Mouse (Mus musculus): ENCODE measurements at regions not wholly inside any gene's neighbourhood (a gene's known extent, or its start where the extent isn't known, plus 50 kb on each side); places are given as distances from the start of the nearest gene placed in this dataset.

DNA sequence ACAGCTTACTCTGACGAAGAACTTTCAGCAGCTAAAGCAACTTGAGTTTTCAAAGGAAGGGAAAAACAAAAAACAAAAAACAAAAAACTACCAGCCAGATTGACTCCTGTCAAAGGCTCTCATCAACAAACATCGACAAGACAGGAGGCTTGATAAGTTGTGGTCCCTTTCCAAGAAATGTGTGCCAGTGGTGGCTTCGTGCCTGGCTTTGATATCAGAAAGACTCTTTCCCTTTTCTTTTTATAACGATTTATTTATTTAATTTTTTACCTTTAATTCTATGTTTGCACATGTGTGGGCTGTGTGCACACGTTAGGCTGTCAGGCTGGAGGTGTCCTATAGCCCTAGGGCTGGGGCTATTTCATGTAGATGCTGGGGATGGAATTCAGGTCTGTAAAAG is 60.4 kb downstream of the Dact1 start:
- no peak for DNase-seq (ENCODE audit: low spot score)

DNA sequence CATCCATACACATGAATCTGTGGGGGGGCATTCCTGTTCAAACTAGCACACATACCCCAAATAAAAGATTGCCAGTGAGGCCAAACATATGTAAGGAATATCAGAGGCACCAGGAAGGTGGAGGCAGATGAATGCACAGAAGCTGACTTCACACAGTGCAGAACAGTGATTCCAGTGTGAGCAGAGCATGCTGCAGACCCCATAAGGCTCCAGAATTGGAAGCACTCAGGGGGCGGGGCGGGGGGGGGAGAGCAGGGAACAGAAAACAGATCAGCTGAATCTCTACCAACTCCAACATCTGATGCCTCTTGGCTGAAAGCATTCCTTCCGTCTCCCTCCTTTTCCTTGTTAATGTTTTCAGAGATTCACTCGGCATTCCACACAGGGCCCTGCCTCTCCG is 62.3 kb downstream of the Dact1 start:
- no peak for DNase-seq (ENCODE audit: low spot score)

DNA sequence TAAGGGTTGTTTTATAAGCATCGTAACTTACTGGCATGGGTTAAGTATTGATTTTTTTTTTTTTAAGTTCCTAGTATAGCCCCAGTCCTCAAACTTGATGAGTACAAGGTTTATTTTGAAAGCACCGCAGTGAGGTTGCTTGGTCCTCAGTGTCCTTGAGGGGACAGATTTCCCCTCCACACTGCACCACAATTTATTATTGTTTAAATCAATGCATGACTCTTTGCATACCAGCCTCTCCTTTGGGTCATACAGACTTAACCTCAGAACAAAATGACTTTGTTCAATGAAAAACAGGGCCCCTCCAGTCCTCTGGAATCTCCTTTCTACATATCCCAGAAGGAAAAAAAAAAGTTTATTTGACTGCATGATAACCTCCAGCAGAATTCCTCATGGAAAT is 63.9 kb downstream of the Dact1 start:
- no peak for DNase-seq (ENCODE audit: low spot score)

DNA sequence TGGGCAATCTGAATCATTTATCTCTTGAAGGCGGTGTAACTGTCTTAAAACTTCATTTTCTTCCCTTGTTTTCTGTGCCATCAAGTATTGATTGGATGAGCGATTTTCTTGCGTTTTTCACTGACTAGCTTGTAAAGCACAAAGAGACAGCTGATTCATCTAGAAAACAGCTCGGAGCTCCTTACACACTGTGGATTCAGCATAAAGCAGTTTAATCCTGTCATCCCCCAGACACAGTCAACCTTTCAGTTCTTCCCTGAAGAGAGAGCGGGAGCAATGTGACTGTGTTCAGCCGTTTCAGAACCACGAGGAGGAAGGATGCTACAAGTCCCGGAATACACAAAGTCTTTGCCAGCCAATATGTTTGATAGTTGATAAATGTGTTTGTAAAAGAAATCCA is 66.8 kb downstream of the Dact1 start:
- DNase-seq (ENCODE audit: low spot score): no peak

DNA sequence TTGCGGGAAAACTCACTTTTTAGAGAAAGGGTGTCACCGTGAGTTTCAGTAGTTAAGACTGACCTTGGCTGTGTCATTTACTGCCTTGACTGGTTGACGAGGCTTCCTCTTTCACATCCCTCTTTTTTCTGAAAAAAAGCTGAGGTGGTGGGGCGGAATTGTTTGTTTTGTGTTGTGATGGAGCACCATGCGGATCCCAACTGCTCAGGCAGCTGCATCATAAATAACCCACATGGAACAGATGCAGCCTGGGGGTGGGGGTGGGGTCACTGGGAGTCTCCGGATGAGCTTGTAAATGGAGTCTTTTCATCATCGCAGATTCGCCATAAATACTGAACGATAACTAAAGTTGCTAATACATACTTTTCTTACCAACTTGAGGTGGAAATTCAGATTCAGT is 67.3 kb downstream of the Dact1 start:
- no peak for DNase-seq (ENCODE audit: low spot score)

DNA sequence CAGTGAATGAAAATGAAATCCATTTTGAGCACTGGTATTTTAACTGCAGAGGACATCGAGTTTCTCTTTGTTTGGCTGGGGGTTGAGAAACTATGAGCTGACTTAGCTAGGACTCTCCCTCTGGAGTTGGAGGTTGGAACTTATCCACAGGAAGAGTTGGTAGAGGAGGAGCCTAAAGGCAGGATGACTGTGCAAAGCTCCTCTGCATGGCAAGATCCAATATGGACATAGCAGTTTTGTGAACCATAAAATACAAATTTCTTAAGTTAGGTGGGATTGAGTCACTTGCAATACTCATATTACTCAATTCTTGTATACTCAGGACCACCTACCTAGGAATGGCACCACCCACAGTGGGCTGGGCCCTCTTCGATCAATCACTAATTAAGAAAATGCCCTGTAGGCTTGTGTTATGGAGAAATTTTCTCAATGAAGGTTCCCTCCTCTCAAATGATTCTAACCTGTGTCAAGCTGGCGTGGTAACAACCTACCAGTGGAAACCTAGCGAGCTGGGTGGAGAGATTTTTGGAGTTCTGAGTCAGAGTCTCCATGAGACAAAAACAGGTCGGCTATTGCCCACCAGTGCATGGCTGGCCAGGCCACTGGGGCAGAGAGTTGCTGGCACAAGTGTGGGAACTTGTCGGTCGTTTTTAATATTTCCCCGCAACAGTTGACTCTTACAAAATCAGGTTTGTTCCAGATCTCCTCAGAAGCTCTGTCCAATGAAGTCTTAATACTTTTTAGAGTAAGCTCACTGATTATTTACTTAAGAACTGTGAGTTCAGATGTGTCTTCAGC is 70.1 kb downstream of the Dact1 start:
- no peak for DNase-seq (ENCODE audit: low spot score)

DNA sequence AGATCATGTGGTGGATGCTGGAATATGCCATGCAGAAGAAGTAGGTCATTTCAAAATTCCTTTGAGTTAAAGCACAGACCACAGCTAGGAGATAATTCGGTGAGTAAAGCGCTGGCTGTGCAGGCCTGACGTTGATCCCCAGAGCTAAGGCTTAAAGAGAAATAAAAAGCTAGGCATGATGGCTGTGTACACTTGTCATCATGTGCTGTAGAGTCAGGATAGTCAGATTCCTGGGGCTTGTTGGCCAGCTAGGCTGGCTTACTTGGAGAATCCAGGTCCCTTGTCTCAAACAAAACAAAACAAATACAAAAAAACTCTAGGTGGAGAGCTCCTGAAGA is 70.7 kb downstream of the Dact1 start:
- no peak for DNase-seq (ENCODE audit: low spot score)

DNA sequence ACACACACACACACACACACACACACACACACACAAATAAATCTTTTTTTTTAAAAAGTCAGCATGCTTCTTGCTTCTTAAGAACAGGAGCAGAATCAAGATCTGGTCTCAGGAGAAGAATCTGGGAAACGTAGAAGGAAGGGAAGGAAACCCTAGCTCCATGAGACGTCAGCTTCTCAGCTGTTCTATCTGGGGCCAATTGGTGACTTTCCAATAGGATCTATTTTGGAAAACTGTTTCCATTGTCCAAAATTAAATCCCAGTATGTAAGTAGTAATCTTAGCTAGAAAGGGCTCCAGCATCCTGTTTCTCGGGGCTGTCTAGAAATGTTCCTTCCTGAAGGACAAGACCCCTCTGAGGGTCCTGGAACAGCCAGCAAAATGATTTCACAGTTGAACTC is 76.6 kb downstream of the Dact1 start:
- DNase-seq (ENCODE audit: low spot score): no peak

DNA sequence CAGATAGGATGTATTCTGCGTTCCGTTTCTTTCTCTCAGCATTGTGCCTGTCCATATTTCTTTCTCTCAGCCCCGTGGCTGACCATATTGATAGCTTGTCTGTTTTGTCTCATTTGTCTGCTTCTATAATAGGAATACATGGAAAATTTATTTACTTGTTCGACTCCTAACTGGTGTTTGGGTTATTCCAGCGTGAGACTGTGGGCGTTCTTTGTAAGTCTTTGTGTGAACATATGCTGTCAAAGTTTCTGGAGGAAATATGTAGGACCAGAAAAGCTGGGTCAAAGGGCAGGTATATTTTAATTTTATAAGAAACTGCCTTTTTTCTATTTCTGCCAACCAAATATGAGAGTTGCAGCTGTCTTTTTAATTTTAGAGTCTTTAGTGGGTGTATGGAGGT is 81.8 kb downstream of the Dact1 start:
- DNase-seq (ENCODE audit: low spot score): no peak

DNA sequence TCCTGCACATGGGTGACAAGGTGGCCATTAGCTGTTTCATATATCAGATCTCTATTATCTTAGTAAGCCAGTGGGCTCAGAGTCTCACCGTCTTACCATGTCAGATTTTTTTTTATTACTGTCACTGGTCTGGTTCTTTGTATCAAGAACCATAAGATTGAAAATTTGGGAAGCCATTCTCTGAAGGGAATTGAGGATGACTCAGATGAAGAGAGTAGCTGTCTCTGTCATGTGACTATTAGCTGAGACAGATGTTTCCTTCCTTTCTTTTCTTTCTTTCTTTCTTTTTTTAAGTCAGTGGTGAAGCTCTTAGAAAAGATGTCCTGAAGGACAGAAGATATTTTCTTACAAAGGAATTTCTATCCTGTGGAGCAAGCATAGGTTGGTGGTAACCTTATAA is 84.1 kb downstream of the Dact1 start:
- no peak for DNase-seq (ENCODE audit: low spot score)

DNA sequence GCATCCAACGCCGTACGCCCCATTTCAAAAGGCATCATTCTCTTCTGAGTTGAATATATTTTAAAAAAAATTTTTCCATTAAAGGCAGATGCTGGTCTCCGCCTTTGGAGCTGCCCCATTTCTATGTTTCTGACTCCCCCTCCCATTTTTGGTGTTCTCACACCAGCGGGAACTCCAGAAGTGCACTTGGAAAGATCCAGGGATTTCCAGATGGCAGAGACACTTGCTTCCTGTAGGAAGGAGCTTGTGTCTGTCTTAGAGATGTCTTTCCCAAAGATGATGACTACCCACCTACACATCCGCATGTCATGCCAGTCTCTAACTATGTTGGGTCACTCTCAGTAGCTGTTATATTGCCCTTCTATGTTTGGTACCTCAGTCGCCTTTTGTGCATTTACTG is 87.8 kb downstream of the Dact1 start:
- no peak for DNase-seq (ENCODE audit: low spot score)

DNA sequence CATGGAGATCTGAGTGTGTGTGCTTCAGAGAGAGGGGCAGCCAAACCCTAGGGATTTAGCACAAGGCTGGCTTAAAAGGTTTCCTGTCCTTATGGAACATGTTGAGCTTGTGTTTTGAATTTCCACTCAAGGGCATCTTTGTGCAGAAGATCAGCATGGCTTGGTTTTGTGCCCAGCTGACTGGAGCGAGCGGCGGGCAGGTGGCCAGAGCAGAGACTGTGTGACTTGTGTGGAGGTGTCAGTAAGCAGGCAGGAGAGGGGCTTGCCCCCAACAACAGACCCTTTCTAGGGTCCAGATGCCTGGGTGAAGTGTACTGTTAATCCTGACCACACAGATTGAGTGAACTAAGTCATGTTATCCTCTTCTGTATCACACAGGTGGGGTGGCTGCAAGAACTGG is 89.0 kb downstream of the Dact1 start:
- DNase-seq (ENCODE audit: low spot score): no peak

DNA sequence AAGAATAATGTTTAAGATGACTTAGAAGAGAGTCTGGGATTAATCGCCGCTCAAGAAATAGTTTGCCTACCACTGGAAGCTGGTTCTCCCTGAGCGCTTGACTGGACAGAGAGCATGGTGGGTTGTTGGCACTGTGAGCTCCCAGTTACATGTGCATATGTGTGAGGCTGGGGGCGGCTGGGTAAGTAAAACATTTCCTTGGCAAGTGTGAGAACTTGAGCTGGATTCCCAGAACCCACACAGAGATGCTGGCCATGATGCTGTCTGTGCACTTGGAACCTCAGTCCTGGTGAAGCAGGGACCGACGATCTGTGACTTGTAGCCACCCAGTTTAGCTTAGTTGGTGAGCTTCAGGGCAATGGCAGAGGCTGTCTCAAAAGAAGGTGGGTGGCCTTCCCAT is 90.5 kb downstream of the Dact1 start:
- DNase-seq (ENCODE audit: low spot score): no peak

DNA sequence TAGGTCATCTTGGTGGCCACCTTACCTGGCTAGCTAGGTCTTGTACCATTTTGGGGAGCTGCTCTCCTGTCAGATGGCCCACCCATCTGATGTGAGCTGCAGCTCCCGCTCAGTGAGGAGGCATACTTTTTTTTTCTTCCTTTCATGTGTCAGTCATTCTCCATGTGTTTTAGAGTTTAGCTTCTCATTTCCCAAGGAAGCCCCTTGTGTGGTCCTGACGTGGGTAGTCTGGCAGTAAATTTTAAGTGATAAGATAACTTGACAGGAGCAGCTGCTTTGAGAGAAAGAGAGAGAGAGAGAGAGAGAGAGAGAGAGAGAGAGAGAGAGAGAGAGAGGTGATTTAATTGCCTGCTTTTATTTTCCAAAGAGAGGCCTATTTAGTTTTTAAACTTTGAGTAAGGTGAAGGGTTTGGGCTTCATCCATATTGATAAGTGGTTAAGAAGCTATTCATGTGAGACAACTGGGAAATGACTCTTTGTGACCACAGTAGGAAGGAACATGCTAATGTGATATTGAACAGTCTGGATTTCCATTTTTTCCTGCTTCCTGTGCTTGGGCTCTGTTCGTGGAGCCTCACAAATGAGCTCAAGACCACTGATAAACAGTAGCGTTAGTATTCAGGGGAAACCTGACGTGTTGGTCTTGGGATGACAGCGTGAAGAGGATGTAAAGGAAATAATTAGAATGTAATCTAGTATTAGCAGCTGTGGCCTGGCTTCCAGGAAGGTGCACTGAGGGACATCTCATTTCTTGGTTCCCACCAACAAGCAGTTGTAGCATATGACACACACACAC is 92.1 kb downstream of the Dact1 start:
- DNase-seq (ENCODE audit: low spot score): no peak

DNA sequence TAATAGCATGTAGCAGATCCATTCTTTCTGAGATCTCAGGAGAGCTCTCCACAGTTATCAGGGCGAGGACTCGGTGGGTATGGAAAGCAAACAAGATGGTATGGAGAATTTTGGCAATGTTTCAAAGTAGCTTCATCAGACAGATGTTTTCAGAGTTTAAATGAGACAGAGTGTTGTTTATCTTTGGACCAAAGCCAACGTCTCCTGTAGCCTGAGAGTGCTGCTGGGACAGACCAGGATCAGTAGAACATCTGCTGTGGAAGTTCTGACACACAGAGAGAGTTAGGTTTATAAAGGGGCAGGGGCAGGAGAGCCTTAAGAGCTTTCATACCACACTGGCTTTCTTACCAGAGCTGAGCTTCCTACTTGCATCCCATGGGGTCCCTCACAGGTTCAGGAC is 97.6 kb downstream of the Dact1 start:
- DNase-seq (ENCODE audit: low spot score): no peak

DNA sequence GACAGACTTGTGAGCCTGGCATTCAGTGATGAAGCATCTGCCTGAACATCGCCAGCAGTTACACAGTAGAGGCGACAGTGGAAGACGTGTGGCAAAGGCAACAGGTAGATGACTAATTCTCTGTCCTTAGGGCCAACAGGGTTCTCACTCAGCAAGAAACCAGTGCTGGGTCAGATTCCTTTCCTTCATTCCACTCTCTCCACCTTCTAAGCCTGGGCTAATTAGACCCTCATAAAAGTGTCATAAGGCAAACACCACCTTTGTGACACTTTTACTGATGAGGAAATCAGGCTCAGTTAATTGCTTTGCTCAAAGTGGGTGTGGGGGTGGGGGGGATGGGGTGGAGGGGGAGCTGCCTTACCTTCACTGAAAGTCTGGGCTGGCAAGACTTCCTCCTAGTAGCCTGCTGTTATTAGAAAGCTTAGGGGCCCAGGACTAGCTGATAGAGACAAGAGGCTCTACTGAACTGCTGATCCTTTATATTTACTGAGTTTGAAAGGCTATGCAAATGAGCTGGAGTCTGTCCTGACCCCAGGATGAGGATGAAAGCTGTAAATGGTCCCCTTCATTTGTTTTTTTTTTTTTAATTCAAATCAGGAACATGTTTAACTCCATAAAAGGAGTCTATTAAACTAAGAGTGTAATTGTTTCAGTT is 98.8 kb downstream of the Dact1 start:
- DNase-seq (ENCODE audit: low spot score): no peak

DNA sequence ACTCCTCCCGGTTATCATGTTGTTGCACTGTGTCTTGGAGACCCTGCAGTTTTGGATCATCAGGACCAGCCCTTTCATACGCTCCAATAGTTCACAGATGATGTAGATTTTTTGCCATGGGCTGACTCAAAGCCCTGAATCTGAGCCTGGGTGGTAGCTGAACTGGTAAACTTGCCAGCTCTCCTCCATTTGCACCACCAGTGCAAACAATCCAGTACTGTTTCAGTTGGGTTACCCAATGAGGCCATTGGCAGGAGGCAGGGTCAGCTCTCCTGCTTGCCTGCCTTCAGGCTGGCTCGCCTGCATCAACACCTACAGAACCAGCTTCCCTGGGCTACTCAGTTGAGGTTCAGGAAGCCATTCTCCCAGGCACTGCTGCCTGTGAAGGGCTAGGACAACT is 102.6 kb downstream of the Dact1 start:
- no peak for DNase-seq (ENCODE audit: low spot score)

DNA sequence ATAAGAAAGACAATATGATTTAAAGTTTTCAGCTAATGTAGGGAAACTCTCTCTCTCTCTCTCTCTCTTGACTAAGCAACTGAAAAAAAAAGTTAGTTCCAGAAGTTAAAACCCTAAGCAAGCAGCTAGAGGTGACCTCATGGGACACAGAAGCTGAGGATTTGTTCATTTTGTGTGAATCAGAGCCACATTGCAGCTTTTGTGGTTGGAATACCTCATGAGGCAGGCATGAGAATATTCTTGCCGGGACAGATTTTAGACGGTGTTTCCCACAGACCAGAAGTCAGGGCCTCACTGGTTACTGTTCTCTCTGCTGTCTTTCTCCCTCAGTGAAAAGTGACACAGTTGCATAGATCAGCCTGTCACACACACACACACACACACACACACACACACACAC is 107.3 kb downstream of the Dact1 start:
- no peak for DNase-seq (ENCODE audit: low spot score)

DNA sequence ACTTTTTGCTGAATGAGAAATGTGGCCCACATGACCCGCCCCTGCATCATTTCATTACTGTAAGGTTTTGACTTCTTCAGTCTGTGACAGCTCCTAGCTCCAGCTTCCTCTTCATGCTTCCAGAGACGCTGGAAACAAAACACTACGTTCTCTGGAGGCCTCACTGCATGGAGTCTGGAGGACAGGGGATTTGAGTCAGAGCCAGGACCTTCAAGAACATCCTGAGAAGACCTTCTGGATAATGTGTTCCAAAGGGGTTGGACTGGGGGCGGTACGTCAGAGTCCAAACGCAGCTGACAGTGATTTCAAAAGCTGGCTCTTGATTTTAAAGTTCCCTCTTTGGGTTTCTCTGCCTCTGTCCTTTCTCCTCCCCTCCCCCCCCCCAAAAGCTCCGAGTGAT is 108.5 kb downstream of the Dact1 start:
- no peak for DNase-seq (ENCODE audit: low spot score)

DNA sequence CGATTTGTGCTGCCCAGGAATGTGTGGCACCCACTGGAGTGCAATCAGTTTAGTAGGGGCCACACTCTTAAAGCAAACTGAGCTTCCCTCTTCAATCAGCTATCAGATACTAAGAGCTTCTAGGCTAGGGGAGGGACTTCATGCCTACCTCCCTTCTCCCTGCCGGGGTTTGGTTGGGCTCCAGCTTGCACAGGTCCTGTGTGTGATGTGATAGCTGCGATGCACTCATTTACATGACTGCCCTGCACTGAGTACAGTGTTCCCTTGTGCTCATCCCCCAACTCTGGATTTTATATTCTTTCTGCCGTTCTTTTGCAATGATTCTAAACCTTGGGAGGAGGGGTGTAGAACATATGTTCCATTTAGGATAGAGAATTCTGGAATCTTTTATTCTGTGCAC is 109.5 kb downstream of the Dact1 start:
- no peak for DNase-seq (ENCODE audit: low spot score)

DNA sequence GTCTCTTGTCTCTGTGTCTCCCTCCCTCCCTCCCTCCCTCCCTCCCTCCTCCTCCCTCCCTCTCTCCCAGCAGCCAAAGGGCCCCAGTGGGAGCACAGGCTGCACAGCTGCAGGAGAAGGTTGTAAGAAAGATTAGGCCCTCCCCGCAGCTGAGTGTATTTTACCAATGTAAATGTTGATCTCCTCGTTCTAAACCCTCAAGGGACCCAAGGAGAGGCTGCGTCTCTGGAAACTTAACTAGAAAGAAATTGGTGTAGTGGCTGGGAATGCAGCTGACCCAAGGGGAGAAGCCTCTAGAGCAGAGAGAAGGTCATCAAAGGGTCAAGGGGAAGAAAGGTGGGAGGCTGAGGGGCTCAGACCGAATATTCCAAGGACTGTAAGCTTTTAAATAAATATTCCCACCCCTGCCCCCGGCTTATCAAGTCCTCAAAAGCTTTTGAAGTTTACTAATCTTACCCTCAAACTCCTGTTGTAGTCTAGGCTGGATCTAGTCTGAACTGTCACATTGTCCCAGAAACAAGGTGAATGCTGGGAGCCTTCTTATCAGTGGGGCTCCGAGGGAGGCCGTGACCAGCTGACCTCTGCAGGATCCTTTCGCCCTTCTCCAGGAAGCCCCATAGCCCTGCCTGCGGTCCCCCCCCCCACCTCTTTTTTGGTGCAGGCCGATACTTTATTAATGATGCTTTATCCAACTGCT is 116.5 kb downstream of the Dact1 start:
- no peak for DNase-seq (ENCODE audit: low spot score)

DNA sequence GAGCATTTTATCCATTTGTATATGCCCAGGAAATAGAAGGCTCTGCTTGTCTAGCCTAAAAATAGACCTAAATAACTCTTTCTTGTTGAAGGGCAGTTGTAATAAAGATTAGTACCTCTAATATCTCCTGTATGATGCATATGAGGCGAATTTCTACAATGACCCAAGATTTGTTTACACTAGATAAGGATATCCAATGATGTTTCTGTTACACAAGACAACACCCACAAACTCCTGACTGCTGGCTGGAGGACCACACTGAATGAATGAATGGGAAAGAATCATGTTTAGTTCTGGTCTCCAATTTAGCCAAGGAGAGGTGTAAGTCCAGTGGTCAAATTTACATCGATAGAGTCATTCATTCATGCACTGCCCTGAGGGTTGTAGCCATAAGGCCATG is 118.3 kb downstream of the Dact1 start:
- no peak for DNase-seq (ENCODE audit: low spot score)

Data from ovary, postnatal 10 days (tissue).